Mouse (Mus musculus) midbrain, embryonic 14.5 days (tissue): Measurements from ENCODE around the gene Slc38a10. TPM values are rescaled to one million over a fixed set of nuclear protein-coding genes. Genes with fewer than 3 reads are reported as not detected.

Source experiments
- ATAC-seq: fragments of 200-750 bp; cut with Nextera tagmentation; 2 replicates; pipeline ENCODE4 v1.8.0; 2017; ENCODE audit warnings: moderate number of reproducible peaks, moderate library complexity; ENCODE audit not compliant: low FRiP score, low TSS enrichment
- DNase-seq: peaks from one replicate; pipeline ENCODE4 v3.0.0-alpha.2; 2015
- H3K27ac ChIP-seq: fragments of 300-500 bp; sonication (generic); replicated peaks from 2 replicates; pipeline ENCODE4 v1.5.1; 2014; ENCODE audit warnings: mild to moderate bottlenecking, low read depth, low read length, moderate library complexity
- H3K27me3 ChIP-seq: fragments of 300-500 bp; sonication (generic); 2 replicates; pipeline ENCODE4 v1.6.1; 2014; ENCODE audit warnings: low read length, control low read depth, mixed read lengths; ENCODE audit not compliant: control insufficient read depth, insufficient read depth
- H3K36me3 ChIP-seq: fragments of 300-500 bp; sonication (generic); 2 replicates; pipeline ENCODE4 v1.6.1; 2014; ENCODE audit warnings: low read length, control low read depth; ENCODE audit not compliant: control insufficient read depth, insufficient read depth
- H3K4me1 ChIP-seq: fragments of 300-500 bp; sonication (generic); 2 replicates; pipeline ENCODE4 v1.6.1; 2014; ENCODE audit warnings: mild to moderate bottlenecking, antibody characterized with exemption, low read length, control low read depth; ENCODE audit not compliant: control insufficient read depth, insufficient read depth
- H3K4me2 ChIP-seq: fragments of 300-500 bp; sonication (generic); 2 replicates; pipeline ENCODE4 v1.6.1; 2014; ENCODE audit warnings: mild to moderate bottlenecking, low read length, moderate library complexity
- H3K4me3 ChIP-seq: fragments of 300-500 bp; sonication (generic); replicated peaks from 2 replicates; pipeline ENCODE4 v1.5.1; 2014; ENCODE audit warnings: low read depth, low read length
- H3K9ac ChIP-seq: fragments of 300-500 bp; sonication (generic); replicated peaks from 2 replicates; pipeline ENCODE4 v1.6.1; 2014; ENCODE audit warnings: mild to moderate bottlenecking, low read length, moderate library complexity
- H3K9me3 ChIP-seq: fragments of 300-500 bp; sonication (generic); 2 replicates; pipeline ENCODE4 v1.6.1; 2016; ENCODE audit warnings: low read length, control low read depth, mixed read lengths; ENCODE audit not compliant: control insufficient read depth
- WGBS: fragments of 180-500 bp; shearing (Covaris S2); extraction: QIAGEN DNeasy Blood & Tissue Kit; methylation state at CpG from one replicate; pipeline ENCODE4 v1.1.7; 2014; 5-methylcytosine and 5-hydroxymethylcytosine counted together
- polyA plus RNA-seq: library from polyadenylated mRNA; unstranded; fragments of >200 nt; fragmentation: Nextera tagmentation; extraction: Ambion mirVana; gene quantifications from 2 replicates; pipeline ENCODE4 v1.2.1, GENCODE M21; 2014

Slc38a10 gene
- polyA plus RNA-seq, 1 experiment from 2014 or later: 88.3 TPM

- ATAC-seq (peak; percentile 98), DNase-seq (peak; percentile 98)
These were observed 64.4 kb downstream of the Slc38a10 start, which contains the start of gene Cep131 for GRCm38 (mm10) chr11:120086702-120087152. Cep131 (minus strand) TSS chr11:120086827.

GRCm38 (mm10) chr11:120085891-120086627 is 65.1 kb downstream of the Slc38a10 start:
- whole genome bisulfite sequencing: under 1% methylated on average over 25 of the region's 25 CpGs
- peak; percentile 62 for DNase-seq

More at GRCm38 (mm10) chr11:120086702-120087152, 64.4 kb downstream of the Slc38a10 start, which contains the start of gene Cep131:
- peak within 1 kb of the TSS; percentile 86 for H3K27ac ChIP-seq
- H3K4me3 ChIP-seq: peak within 1 kb of the TSS; percentile 99
- peaks cover 37% of the 10 kb centered on the region for H3K36me3 ChIP-seq
- WGBS: under 1% methylated on average over 40 of the region's 42 CpGs
- H3K9ac ChIP-seq: peak within 1 kb of the TSS; percentile 96
- no peaks in the 10 kb centered on the region for H3K27me3 ChIP-seq
- H3K9me3 ChIP-seq: no peaks in the 10 kb centered on the region
- H3K4me1 ChIP-seq: peaks cover 13% of the 10 kb centered on the region
- peak within 1 kb of the TSS; percentile 92 for H3K4me2 ChIP-seq

GRCm38 (mm10) chr11:120080282-120080681 is 70.9 kb downstream of the Slc38a10 start:
- WGBS: 94% methylated on average over 6 of the region's 6 CpGs
- Histone ChIP-seq H3K27me3 (no peaks in the 10 kb centered on the region), H3K4me2 (no peak overlapping the region), H3K9ac (no peak overlapping the region), H3K27ac (no peak overlapping the region), H3K4me3 (no peak overlapping the region), H3K36me3 (peaks cover 77% of the 10 kb centered on the region), H3K9me3 (no peaks in the 10 kb centered on the region), H3K4me1 (peaks cover 4% of the 10 kb centered on the region; the same call in 1 of the 2 replicates)
- ATAC-seq (no peak), DNase-seq (no peak)

More at GRCm38 (mm10) chr11:120085891-120086627, 65.1 kb downstream of the Slc38a10 start:
- ATAC-seq: peak; percentile 21
- no peaks in the 10 kb centered on the region for H3K9me3 ChIP-seq
- H3K4me2 ChIP-seq: peak overlapping the region; percentile 92
- H3K4me3 ChIP-seq: peak overlapping the region; percentile 99
- H3K36me3 ChIP-seq: peaks cover 33% of the 10 kb centered on the region
- H3K27ac ChIP-seq: peak overlapping the region; percentile 86
- H3K9ac ChIP-seq: peak overlapping the region; percentile 96
- no peaks in the 10 kb centered on the region for H3K27me3 ChIP-seq
- H3K4me1 ChIP-seq: peaks cover 13% of the 10 kb centered on the region

GRCm38 (mm10) chr11:120076191-120076590 is 75.0 kb downstream of the Slc38a10 start:
- Histone ChIP-seq H3K36me3 (peaks cover 95% of the 10 kb centered on the region), H3K27me3 (no peaks in the 10 kb centered on the region), H3K9me3 (no peaks in the 10 kb centered on the region), H3K9ac (no peak overlapping the region), H3K27ac (no peak overlapping the region), H3K4me1 (no peaks in the 10 kb centered on the region), H3K4me2 (no peak overlapping the region), H3K4me3 (no peak overlapping the region)
- 92% methylated on average over 3 of the region's 3 CpGs for WGBS
- no peak for DNase-seq
- ATAC-seq: no peak

GRCm38 (mm10) chr11:120072986-120073647 is 78.0 kb downstream of the Slc38a10 start:
- H3K36me3 ChIP-seq: peaks cover 100% of the 10 kb centered on the region
- no peak overlapping the region for H3K27ac ChIP-seq
- WGBS: 87% methylated on average over 9 of the region's 9 CpGs
- no peaks in the 10 kb centered on the region for H3K4me1 ChIP-seq
- no peak overlapping the region for H3K9ac ChIP-seq
- no peaks in the 10 kb centered on the region for H3K27me3 ChIP-seq
- no peaks in the 10 kb centered on the region for H3K9me3 ChIP-seq
- DNase-seq (no peak), ATAC-seq (no peak)
- no peak overlapping the region for H3K4me3 ChIP-seq
- no peak overlapping the region for H3K4me2 ChIP-seq

- H3K9ac ChIP-seq: no peak overlapping the region
- H3K4me2 ChIP-seq: no peak overlapping the region
- no peaks in the 10 kb centered on the region for H3K9me3 ChIP-seq
- no peak for DNase-seq
- peaks cover 100% of the 10 kb centered on the region for H3K36me3 ChIP-seq
- no peak for ATAC-seq
- no peak overlapping the region for H3K27ac ChIP-seq
- H3K4me1 ChIP-seq: no peaks in the 10 kb centered on the region
- no peak overlapping the region for H3K4me3 ChIP-seq
- WGBS: 87% methylated on average over 7 of the region's 7 CpGs
- H3K27me3 ChIP-seq: no peaks in the 10 kb centered on the region
These were observed 79.3 kb downstream of the Slc38a10 start for GRCm38 (mm10) chr11:120071731-120072320.

GRCm38 (mm10) chr11:120071065-120071464 is 80.1 kb downstream of the Slc38a10 start:
- no peak for ATAC-seq
- Histone ChIP-seq H3K27ac (no peak overlapping the region), H3K4me2 (no peak overlapping the region), H3K36me3 (peaks cover 99% of the 10 kb centered on the region), H3K9me3 (no peaks in the 10 kb centered on the region), H3K27me3 (no peaks in the 10 kb centered on the region), H3K9ac (no peak overlapping the region), H3K4me1 (no peaks in the 10 kb centered on the region), H3K4me3 (no peak overlapping the region)
- DNase-seq: no peak
- WGBS: 32% methylated on average over 12 of the region's 12 CpGs

- H3K4me1 ChIP-seq: no peaks in the 10 kb centered on the region
- no peak overlapping the region for H3K9ac ChIP-seq
- 90% methylated on average over 27 of the region's 27 CpGs for WGBS
- no peaks in the 10 kb centered on the region for H3K27me3 ChIP-seq
- peaks cover 99% of the 10 kb centered on the region for H3K36me3 ChIP-seq
- no peak overlapping the region for H3K4me3 ChIP-seq
- H3K9me3 ChIP-seq: no peaks in the 10 kb centered on the region
- no peak overlapping the region for H3K27ac ChIP-seq
- DNase-seq: no peak
- no peak overlapping the region for H3K4me2 ChIP-seq
- no peak for ATAC-seq
These were observed 80.7 kb downstream of the Slc38a10 start for GRCm38 (mm10) chr11:120070286-120070930.
